Mouse (Mus musculus): ENCODE measurements at regions not wholly inside any gene's neighbourhood (a gene's known extent, or its start where the extent isn't known, plus 50 kb on each side); places are given as distances from the start of the nearest gene placed in this dataset.

GRCm38 (mm10) chr2:78049248-78049874 is 103.2 kb upstream of the Cwc22 start:
- TF ChIP-seq POLR2A (IDR thresholded peaks at IDR 0.05; ENCODE audit: low read depth, low read length) (no peak), CTCF (conservative IDR thresholded peaks at IDR 0.05; ENCODE audit: insufficient read depth, insufficient read length, low read depth, low read length) (peak; percentile 81)

Data from kidney, adult 2 months (tissue).